Mouse (Mus musculus) telencephalon, adult 2 months (tissue): ENCODE results near the gene Tarsl2.
A peak's percentile ranks its signal among the peaks of the same experiment; 100 is the strongest.

Experiments used
- DNase-seq: peaks from one replicate; pipeline ENCODE4 v3.0.0-alpha.2; 2011; ENCODE audit warnings: low read depth, low spot score

Gene Tarsl2

GRCm38 (mm10) chr7:65644643-65645351, at the start of gene Tarsl2:
Gene Tarsl2, plus strand, starts transcription at chr7:65644898.
- DNase-seq: peak; percentile 93

- no peak for DNase-seq
Observed at GRCm38 (mm10) chr7:65606124-65606523, 38.6 kb upstream of the Tarsl2 start.

GRCm38 (mm10) chr7:65607003-65607402, 37.7 kb upstream of the Tarsl2 start:
- DNase-seq: peak; percentile 62

- peak; percentile 90 for DNase-seq
Observed at GRCm38 (mm10) chr7:65610171-65610570, 34.5 kb upstream of the Tarsl2 start.

- DNase-seq: no peak
Observed at GRCm38 (mm10) chr7:65610673-65611072, 34.0 kb upstream of the Tarsl2 start.

GRCm38 (mm10) chr7:65611298-65611697, 33.4 kb upstream of the Tarsl2 start:
- DNase-seq: no peak

GRCm38 (mm10) chr7:65613723-65614122, 31.0 kb upstream of the Tarsl2 start:
- DNase-seq: no peak

GRCm38 (mm10) chr7:65618751-65619150, 25.9 kb upstream of the Tarsl2 start:
- DNase-seq: no peak

- no peak for DNase-seq
Observed at GRCm38 (mm10) chr7:65620746-65621145, 24.0 kb upstream of the Tarsl2 start.

GRCm38 (mm10) chr7:65623330-65623729, 21.4 kb upstream of the Tarsl2 start:
- DNase-seq: no peak

- no peak for DNase-seq
Observed at GRCm38 (mm10) chr7:65625528-65625927, 19.2 kb upstream of the Tarsl2 start.

GRCm38 (mm10) chr7:65629846-65630245, 14.9 kb upstream of the Tarsl2 start:
- no peak for DNase-seq

- no peak for DNase-seq
Observed at GRCm38 (mm10) chr7:65630661-65631060, 14.0 kb upstream of the Tarsl2 start.

GRCm38 (mm10) chr7:65635831-65636230, 8.9 kb upstream of the Tarsl2 start:
- no peak for DNase-seq

GRCm38 (mm10) chr7:65636356-65636880, 8.3 kb upstream of the Tarsl2 start:
- no peak for DNase-seq

GRCm38 (mm10) chr7:65638170-65638770, 6.4 kb upstream of the Tarsl2 start:
- DNase-seq: no peak

GRCm38 (mm10) chr7:65639821-65640382, 4.8 kb upstream of the Tarsl2 start:
- DNase-seq: peak; percentile 89

GRCm38 (mm10) chr7:65640672-65641071, 4.0 kb upstream of the Tarsl2 start:
- DNase-seq: no peak

GRCm38 (mm10) chr7:65642371-65643304, 2.1 kb upstream of the Tarsl2 start:
- DNase-seq: no peak

- no peak for DNase-seq
Observed at GRCm38 (mm10) chr7:65643861-65644421, 757 bp upstream of the Tarsl2 start.

GRCm38 (mm10) chr7:65645996-65646395, 1.3 kb downstream of the Tarsl2 start:
- no peak for DNase-seq
